Mouse (Mus musculus) testis, adult 2 months (tissue): ENCODE results near the gene C87977.
"Not testable (repeated sequence)": the region's sequence is repeated elsewhere in the genome, so short reads cannot be mapped to it uniquely, and the experiment has no call there.

Experiments
- CTCF ChIP-seq: fragments of 200-500 bp; IDR thresholded peaks from 2 replicates; pipeline ENCODE4 v1.5.1; 2012; ENCODE audit warnings: low read depth, mild to moderate bottlenecking, inconsistent platforms, low read length, moderate library complexity; ENCODE audit not compliant: control insufficient read depth, insufficient read depth, insufficient replicate concordance
- POLR2A ChIP-seq: fragments of 200-500 bp; IDR thresholded peaks from 2 replicates; pipeline ENCODE4 v1.6.1; 2012; ENCODE audit warnings: low read depth, mild to moderate bottlenecking, inconsistent platforms, low read length, moderate library complexity; ENCODE audit not compliant: control insufficient read depth

- TF ChIP-seq POLR2A, CTCF: not testable (repeated sequence)
Observed at GRCm38 (mm10) chr4:144254768-144255167, 41.6 kb upstream of the C87977 start.
